Mouse (Mus musculus) embryonic facial prominence, embryonic 13.5 days (tissue): ENCODE data around the gene Oxct2a. TPM values are rescaled to one million over a fixed set of nuclear protein-coding genes. Genes with fewer than 3 reads are reported as not detected.

Experiments
- ATAC-seq: fragments of 200-750 bp; cut with Nextera tagmentation; 2 replicates; pipeline ENCODE4 v1.8.0; 2017; ENCODE audit warnings: low read depth; ENCODE audit not compliant: insufficient number of reproducible peaks, insufficient read depth, low FRiP score, low TSS enrichment
- H3K27ac ChIP-seq: fragments of 300-500 bp; sonication (generic); 2 replicates; pipeline ENCODE4 v1.5.1; 2015; ENCODE audit warnings: moderate library complexity, mild to moderate bottlenecking, inconsistent platforms
- H3K27me3 ChIP-seq: fragments of 300-500 bp; sonication (generic); 2 replicates; pipeline ENCODE4 v1.6.1; 2015; ENCODE audit warnings: mild to moderate bottlenecking, inconsistent platforms
- H3K36me3 ChIP-seq: fragments of 300-500 bp; sonication (generic); 2 replicates; pipeline ENCODE4 v1.6.1; 2015; ENCODE audit warnings: mild to moderate bottlenecking, inconsistent platforms
- H3K4me1 ChIP-seq: fragments of 300-500 bp; sonication (generic); 2 replicates; pipeline ENCODE4 v1.6.1; 2015; ENCODE audit warnings: inconsistent platforms
- H3K4me2 ChIP-seq: fragments of 300-500 bp; sonication (generic); 2 replicates; pipeline ENCODE4 v1.6.1; 2015; ENCODE audit warnings: moderate library complexity, mild to moderate bottlenecking, inconsistent platforms
- H3K4me3 ChIP-seq: fragments of 300-500 bp; sonication (generic); 2 replicates; pipeline ENCODE4 v1.5.1; 2015; ENCODE audit warnings: mild to moderate bottlenecking, inconsistent platforms
- H3K9ac ChIP-seq: fragments of 300-500 bp; sonication (generic); 2 replicates; pipeline ENCODE4 v1.6.1; 2015; ENCODE audit warnings: mild to moderate bottlenecking, inconsistent platforms
- H3K9me3 ChIP-seq: fragments of 300-500 bp; sonication (generic); 2 replicates; pipeline ENCODE4 v1.6.1; 2016; ENCODE audit warnings: inconsistent platforms
- whole genome bisulfite sequencing: fragments of 180-500 bp; shearing (Covaris S2); methylation state at CpG from one replicate; pipeline ENCODE4 v1.1.7; 2015; ENCODE audit warnings: mixed read lengths; 5-methylcytosine and 5-hydroxymethylcytosine counted together
- polyA plus RNA-seq: library from polyadenylated mRNA; unstranded; fragments of >200 nt; fragmentation: Nextera tagmentation; extraction: Ambion mirVana; gene quantifications from 2 replicates; pipeline ENCODE4 v1.2.1, GENCODE M21; 2015

Oxct2a gene
- not detected in 2 replicates for polyA plus RNA-seq

DNA sequence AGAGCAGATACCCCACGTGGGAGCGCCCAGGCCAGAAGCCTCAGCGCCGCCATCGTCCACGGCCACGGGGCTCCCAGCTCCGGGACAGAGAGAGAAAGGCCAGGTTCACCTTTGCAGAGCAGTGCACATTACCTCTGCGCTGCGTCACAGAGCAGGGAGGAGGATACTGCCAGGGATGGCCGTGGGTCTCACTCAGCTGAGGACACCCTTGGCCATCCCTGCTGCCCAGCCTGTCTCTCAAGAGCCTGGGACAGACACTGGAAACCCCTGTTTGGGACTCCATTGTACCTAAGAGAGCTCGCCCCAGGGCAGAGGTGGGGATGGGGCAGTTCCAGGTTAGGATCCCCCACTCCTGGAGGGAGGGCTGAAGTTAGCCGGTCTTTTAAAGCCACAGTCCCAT, at the start of gene Oxct2a:
Oxct2a (minus strand) TSS at position 101 of the 400 bp plus-strand sequence.
- H3K36me3 ChIP-seq: no peaks in the 10 kb centered on the region
- H3K27me3 ChIP-seq: peaks cover 30% of the 10 kb centered on the region
- WGBS: 10% methylated on average over 13 of the region's 13 CpGs
- H3K4me2 ChIP-seq: peak within 1 kb of the TSS; percentile 60
- 0 out of 2 replicates have a peak, but pooled peaks cover 3% of the 10 kb centered on the region for H3K4me1 ChIP-seq
- H3K9ac ChIP-seq: no peak within 1 kb of the TSS; the same call in 1 of the 2 replicates
- ATAC-seq: no peak
- H3K27ac ChIP-seq: no peak within 1 kb of the TSS
- H3K4me3 ChIP-seq: peak within 1 kb of the TSS; percentile 34
- H3K9me3 ChIP-seq: no peaks in the 10 kb centered on the region

- peaks cover 88% of the 10 kb centered on the region for H3K36me3 ChIP-seq
- H3K27me3 ChIP-seq: no peaks in the 10 kb centered on the region
- no peak for ATAC-seq
- H3K9me3 ChIP-seq: no peaks in the 10 kb centered on the region
- H3K27ac ChIP-seq: no peak overlapping the region
- H3K4me3 ChIP-seq: no peak overlapping the region
- 97% methylated on average over 4 of the region's 4 CpGs for WGBS
- no peak overlapping the region for H3K9ac ChIP-seq
- no peak overlapping the region for H3K4me2 ChIP-seq
- no peaks in the 10 kb centered on the region for H3K4me1 ChIP-seq
Measured at GRCm38 (mm10) chr4:123363555-123363954, 40.1 kb upstream of the Oxct2a start.

GRCm38 (mm10) chr4:123360771-123361170, 37.3 kb upstream of the Oxct2a start:
- Histone ChIP-seq H3K36me3 (peaks cover 78% of the 10 kb centered on the region), H3K9ac (no peak overlapping the region), H3K4me2 (no peak overlapping the region), H3K27me3 (no peaks in the 10 kb centered on the region), H3K4me1 (no peaks in the 10 kb centered on the region), H3K9me3 (no peaks in the 10 kb centered on the region), H3K27ac (no peak overlapping the region), H3K4me3 (no peak overlapping the region)
- 92% methylated on average over 12 of the region's 12 CpGs for WGBS
- no peak for ATAC-seq

DNA sequence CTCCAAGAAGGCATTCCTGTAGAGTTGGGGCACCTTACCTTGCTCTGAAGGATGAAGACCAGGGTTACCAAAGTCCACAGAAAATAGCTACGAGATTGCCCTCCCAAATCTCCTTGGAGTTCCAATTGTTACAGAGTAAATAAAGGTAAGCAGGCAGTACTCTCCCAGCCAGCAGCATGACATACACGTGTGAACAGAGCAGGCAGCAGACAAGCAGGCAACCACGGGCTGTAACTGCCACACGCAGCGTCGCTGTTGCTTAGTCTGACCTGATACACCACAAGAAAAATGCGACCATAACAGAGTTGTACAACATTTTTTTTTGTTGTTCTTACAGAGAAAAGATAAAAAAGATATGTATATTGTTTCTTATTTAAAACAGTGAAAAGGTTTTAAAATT, 35.2 kb upstream of the Oxct2a start:
- no peak for ATAC-seq
- Histone ChIP-seq H3K4me2 (no peak overlapping the region), H3K27ac (no peak overlapping the region), H3K9ac (no peak overlapping the region), H3K4me1 (no peaks in the 10 kb centered on the region), H3K4me3 (no peak overlapping the region), H3K9me3 (no peaks in the 10 kb centered on the region), H3K36me3 (peaks cover 80% of the 10 kb centered on the region), H3K27me3 (no peaks in the 10 kb centered on the region)
- 91% methylated on average over 7 of the region's 7 CpGs for WGBS

GRCm38 (mm10) chr4:123355941-123356340, 32.5 kb upstream of the Oxct2a start:
- H3K4me2 ChIP-seq: no peak overlapping the region
- H3K27ac ChIP-seq: no peak overlapping the region
- no peaks in the 10 kb centered on the region for H3K9me3 ChIP-seq
- H3K27me3 ChIP-seq: no peaks in the 10 kb centered on the region
- H3K36me3 ChIP-seq: peaks cover 80% of the 10 kb centered on the region
- WGBS: 88% methylated on average over 8 of the region's 8 CpGs
- H3K4me3 ChIP-seq: no peak overlapping the region
- ATAC-seq: no peak
- H3K4me1 ChIP-seq: no peaks in the 10 kb centered on the region
- no peak overlapping the region for H3K9ac ChIP-seq

GRCm38 (mm10) chr4:123353271-123353877, 29.9 kb upstream of the Oxct2a start:
- 89% methylated on average over 10 of the region's 10 CpGs for WGBS
- H3K36me3 ChIP-seq: peaks cover 83% of the 10 kb centered on the region
- H3K9me3 ChIP-seq: no peaks in the 10 kb centered on the region
- H3K4me2 ChIP-seq: no peak overlapping the region
- no peak overlapping the region for H3K9ac ChIP-seq
- H3K27me3 ChIP-seq: no peaks in the 10 kb centered on the region
- no peak overlapping the region for H3K27ac ChIP-seq
- H3K4me3 ChIP-seq: no peak overlapping the region
- ATAC-seq: no peak
- H3K4me1 ChIP-seq: no peaks in the 10 kb centered on the region

DNA sequence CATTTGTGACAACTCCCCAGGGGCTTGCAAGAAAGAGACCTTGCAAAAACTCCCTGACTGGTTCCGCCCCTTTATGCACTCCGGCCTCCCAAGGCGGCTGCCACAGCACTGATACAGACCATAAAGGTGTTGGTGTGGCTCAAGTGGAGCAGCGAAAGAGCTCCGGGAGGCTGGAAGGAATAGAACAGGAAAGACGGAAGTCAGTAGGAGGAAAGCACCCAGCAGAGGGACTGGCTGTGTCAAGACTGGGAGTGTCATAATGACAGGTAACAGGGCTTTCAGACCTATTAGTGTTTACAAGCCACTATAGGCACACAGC, 20.0 kb upstream of the Oxct2a start:
- no peak for ATAC-seq
- Histone ChIP-seq H3K27ac (no peak overlapping the region), H3K4me1 (peaks cover 16% of the 10 kb centered on the region), H3K4me3 (peak overlapping the region; percentile 53), H3K27me3 (peaks cover 58% of the 10 kb centered on the region), H3K36me3 (0 out of 2 replicates have a peak, but pooled peaks cover 5% of the 10 kb centered on the region), H3K9me3 (no peaks in the 10 kb centered on the region), H3K4me2 (peak overlapping the region; percentile 88), H3K9ac (peak overlapping the region; percentile 60; the same call in 1 of the 2 replicates)
- WGBS: 12% methylated on average over 6 of the region's 6 CpGs

- H3K9me3 ChIP-seq: no peaks in the 10 kb centered on the region
- peak; percentile 69 for ATAC-seq
- H3K27ac ChIP-seq: no peak within 1 kb of the TSS
- H3K9ac ChIP-seq: peak within 1 kb of the TSS; percentile 60
- peak within 1 kb of the TSS; percentile 53 for H3K4me3 ChIP-seq
- peak within 1 kb of the TSS; percentile 88 for H3K4me2 ChIP-seq
- H3K27me3 ChIP-seq: peaks cover 59% of the 10 kb centered on the region
- WGBS: under 1% methylated on average over 65 of the region's 65 CpGs
- H3K4me1 ChIP-seq: peaks cover 16% of the 10 kb centered on the region
- no peaks in the 10 kb centered on the region for H3K36me3 ChIP-seq
Measured at GRCm38 (mm10) chr4:123342642-123343470, 19.4 kb upstream of the Oxct2a start, which contains the start of gene Bmp8a. Bmp8a (minus strand) TSS chr4:123343252.

DNA sequence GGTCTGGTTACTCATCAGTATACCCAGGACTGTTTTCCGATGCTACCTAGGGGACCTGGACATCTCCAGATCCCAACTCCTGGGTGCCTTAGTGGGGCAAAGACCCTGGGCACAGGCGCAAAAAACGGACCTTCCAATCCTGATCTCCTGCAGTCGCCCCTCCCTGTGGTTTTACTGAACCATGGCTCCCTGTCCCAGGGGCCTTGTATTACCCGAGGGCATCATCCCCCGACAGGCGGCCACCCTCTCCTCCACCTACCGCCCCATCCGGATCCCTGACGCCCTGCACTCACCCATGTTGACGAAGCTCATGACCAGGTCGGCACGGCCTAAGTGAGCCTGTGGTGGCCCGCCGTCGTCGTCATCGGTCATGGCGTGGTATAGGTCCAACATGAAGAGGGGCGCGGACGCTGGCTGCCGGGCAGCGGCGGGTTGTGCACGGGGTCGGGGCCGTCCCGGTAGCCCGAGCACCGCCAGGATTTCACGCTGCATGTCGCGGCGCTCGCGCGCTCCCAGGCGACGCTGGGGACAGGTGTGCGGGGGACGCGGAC, 18.7 kb upstream of the Oxct2a start:
- H3K4me2 ChIP-seq: peak overlapping the region; percentile 88
- no peaks in the 10 kb centered on the region for H3K36me3 ChIP-seq
- no peak overlapping the region for H3K27ac ChIP-seq
- peaks cover 16% of the 10 kb centered on the region for H3K4me1 ChIP-seq
- 3% methylated on average over 43 of the region's 43 CpGs for WGBS
- H3K9ac ChIP-seq: peak overlapping the region; percentile 60
- ATAC-seq: no peak
- peaks cover 59% of the 10 kb centered on the region for H3K27me3 ChIP-seq
- no peaks in the 10 kb centered on the region for H3K9me3 ChIP-seq
- peak overlapping the region; percentile 53 for H3K4me3 ChIP-seq

DNA sequence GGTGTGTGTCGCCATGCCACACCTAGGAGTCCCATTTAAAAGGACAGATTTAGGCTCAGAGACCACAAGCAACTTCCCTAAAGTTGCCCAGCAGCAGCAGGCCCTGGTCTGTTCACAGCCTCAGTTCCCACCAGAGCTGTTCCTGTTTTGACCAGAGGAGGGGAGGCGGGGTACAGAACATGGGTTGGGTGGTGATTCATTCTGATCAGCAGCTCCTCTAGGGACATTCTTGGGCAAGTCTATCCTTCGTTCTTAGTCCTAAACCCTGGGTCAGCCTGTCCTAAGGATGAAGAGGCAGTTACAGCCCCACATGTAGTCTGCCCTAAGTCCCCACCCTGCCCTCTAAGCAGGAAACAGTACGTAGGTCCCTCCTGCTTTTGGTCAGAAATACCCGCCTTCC, 16.8 kb upstream of the Oxct2a start:
- ATAC-seq: no peak
- no peak overlapping the region for H3K4me2 ChIP-seq

GRCm38 (mm10) chr4:123337693-123338092, 14.3 kb upstream of the Oxct2a start:
- Histone ChIP-seq H3K4me1 (peaks cover 7% of the 10 kb centered on the region), H3K4me2 (no peak overlapping the region), H3K9ac (no peak overlapping the region), H3K36me3 (no peaks in the 10 kb centered on the region), H3K27me3 (peaks cover 43% of the 10 kb centered on the region), H3K4me3 (no peak overlapping the region), H3K9me3 (0 out of 2 replicates have a peak, but pooled peaks cover 3% of the 10 kb centered on the region), H3K27ac (no peak overlapping the region)
- no peak for ATAC-seq
- 64% methylated on average over 4 of the region's 4 CpGs for WGBS

More for the DNA sequence above, 16.8 kb upstream of the Oxct2a start:
- Histone ChIP-seq H3K9me3 (no peaks in the 10 kb centered on the region), H3K27me3 (peaks cover 65% of the 10 kb centered on the region), H3K9ac (no peak overlapping the region), H3K4me1 (peaks cover 16% of the 10 kb centered on the region), H3K27ac (no peak overlapping the region), H3K4me3 (no peak overlapping the region), H3K36me3 (no peaks in the 10 kb centered on the region)
- WGBS: 60% methylated on average over 5 of the region's 5 CpGs
